Mouse (Mus musculus) kidney, adult 2 months (tissue): Measurements from ENCODE around the gene Fbxo40. TPM values are rescaled to one million over a fixed set of nuclear protein-coding genes. Genes with fewer than 3 reads are reported as not detected.

Source experiments
- DNase-seq: peaks from one replicate; pipeline ENCODE4 v3.0.0; 2021
- H3K27ac ChIP-seq: fragments of 200-500 bp; 2 replicates; pipeline ENCODE4 v1.5.1; 2012; ENCODE audit warnings: low read depth, low read length, control low read depth, inconsistent platforms; ENCODE audit not compliant: insufficient read depth
- H3K27me3 ChIP-seq: fragments of 200-500 bp; replicated peaks from 2 replicates; pipeline ENCODE4 v1.6.1; 2012; ENCODE audit warnings: mild to moderate bottlenecking, moderate library complexity, low read length, inconsistent platforms; ENCODE audit not compliant: control insufficient read depth, insufficient read depth
- H3K36me3 ChIP-seq: fragments of 200-500 bp; 2 replicates; pipeline ENCODE4 v1.6.1; 2012; ENCODE audit warnings: mild to moderate bottlenecking, moderate library complexity, low read length, inconsistent platforms; ENCODE audit not compliant: control insufficient read depth, insufficient read depth
- H3K4me1 ChIP-seq: fragments of 200-500 bp; 2 replicates; pipeline ENCODE4 v1.6.1; 2011; ENCODE audit warnings: low read length; ENCODE audit not compliant: control insufficient read depth, insufficient read depth
- H3K4me3 ChIP-seq: fragments of 200-500 bp; 2 replicates; pipeline ENCODE4 v1.5.1; 2011; ENCODE audit warnings: mild to moderate bottlenecking, low read depth, low read length, control low read depth; ENCODE audit not compliant: insufficient read depth
- CTCF ChIP-seq: fragments of 200-500 bp; conservative IDR thresholded peaks from 2 replicates; pipeline ENCODE4 v1.5.1; 2011; ENCODE audit warnings: low read depth, mild to moderate bottlenecking, control low read depth, low read length, moderate library complexity, mixed read lengths; ENCODE audit not compliant: insufficient read depth, insufficient read length
- POLR2A ChIP-seq: fragments of 200-500 bp; IDR thresholded peaks from one replicate; pipeline ENCODE4 v1.6.1; 2011; ENCODE audit warnings: low read depth, low read length, control low read depth
- WGBS: fragments of 180-500 bp; shearing (Covaris S2); methylation state at CpG from one replicate; pipeline ENCODE4 v1.1.7; 2018; 5-methylcytosine and 5-hydroxymethylcytosine counted together
- polyA plus RNA-seq: library from polyadenylated mRNA; depleted of rRNA; stranded (reverse); fragments of >200 nt; gene quantifications from 2 replicates; pipeline ENCODE4 v1.2.3, GENCODE M21; 2012; rRNA removed

The Fbxo40 gene
- polyA plus RNA-seq, 1 experiment = 9.4 TPM

DNA sequence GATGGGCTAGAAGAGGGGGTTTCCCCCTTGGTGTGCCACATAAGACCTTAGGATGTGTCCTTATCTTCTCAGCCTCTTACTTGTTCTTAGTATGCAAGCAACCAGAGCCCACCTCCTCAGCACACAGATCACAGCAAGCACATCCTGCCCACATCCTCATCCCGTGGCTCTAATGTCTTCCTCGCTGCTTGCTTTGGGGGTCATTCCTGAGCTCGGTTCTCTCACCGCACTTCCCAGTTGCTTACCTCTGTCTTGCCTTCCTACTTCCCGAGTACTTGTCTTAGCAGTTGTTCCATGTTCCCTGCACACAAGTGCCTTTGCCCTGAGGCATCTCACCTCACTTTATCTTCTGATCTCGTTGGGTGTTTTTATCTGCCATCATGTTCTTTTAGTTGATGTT, 68.3 kb downstream of the Fbxo40 start:
- Histone ChIP-seq H3K4me1 (no peaks in the 10 kb centered on the region), H3K4me3 (no peak overlapping the region), H3K27me3 (no peaks in the 10 kb centered on the region), H3K36me3 (peaks cover 2% of the 10 kb centered on the region), H3K27ac (no peak overlapping the region)
- WGBS = 86% methylated on average over 6 of the region's 6 CpGs
- TF ChIP-seq CTCF (no peak), POLR2A (no peak)
- no peak for DNase-seq

DNA sequence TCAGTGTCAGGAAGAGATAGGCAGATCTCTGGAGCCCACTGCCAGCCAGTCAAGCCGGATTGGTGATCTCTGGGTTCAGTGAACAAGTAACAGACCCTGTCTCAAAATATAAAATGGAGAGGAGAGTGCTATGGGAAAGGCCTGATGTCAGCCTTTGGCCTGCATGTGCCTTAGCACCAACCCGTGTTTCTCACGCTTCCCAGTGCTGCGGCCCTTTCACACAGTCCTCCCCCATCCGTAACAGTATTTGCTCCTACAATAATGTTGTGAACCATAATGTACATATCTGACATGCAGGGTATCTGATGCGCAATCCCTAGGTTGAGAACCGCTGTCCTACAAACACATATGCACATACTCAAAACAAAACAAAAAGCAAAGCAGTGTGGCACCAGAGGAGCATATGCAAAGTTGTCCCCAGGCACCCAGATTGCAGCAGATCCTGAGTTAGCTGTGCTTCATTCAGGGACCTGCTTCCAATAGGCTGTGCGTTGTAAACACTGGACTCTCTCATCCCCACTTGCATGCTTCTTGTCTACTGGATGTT, 69.1 kb downstream of the Fbxo40 start:
- no peaks in the 10 kb centered on the region for H3K4me1 ChIP-seq
- 93% methylated on average over 8 of the region's 8 CpGs for WGBS
- no peaks in the 10 kb centered on the region for H3K27me3 ChIP-seq
- no peak for DNase-seq
- H3K27ac ChIP-seq = no peak overlapping the region
- TF ChIP-seq CTCF = no peak
- no peak for TF ChIP-seq POLR2A
- no peak overlapping the region for H3K4me3 ChIP-seq
- peaks cover 2% of the 10 kb centered on the region for H3K36me3 ChIP-seq

DNA sequence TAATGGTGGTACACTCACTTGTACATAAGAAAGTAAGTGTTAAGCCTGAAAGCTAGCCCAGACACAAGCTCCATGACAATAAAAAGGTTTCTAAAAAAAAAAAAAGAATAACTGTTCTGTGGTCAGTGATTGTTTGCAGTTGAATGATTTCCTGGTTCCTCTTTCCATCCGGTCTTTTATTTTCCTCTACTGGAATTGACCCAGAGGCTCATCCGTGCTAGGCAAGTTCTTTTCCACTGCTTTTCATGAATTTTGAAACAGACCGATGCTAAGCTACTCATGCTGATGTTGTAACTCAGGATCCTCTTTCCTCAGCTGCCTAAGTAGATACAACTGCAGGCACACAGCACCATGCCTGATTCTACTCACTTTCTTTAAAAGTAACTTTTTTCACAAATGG, 69.9 kb downstream of the Fbxo40 start:
- Histone ChIP-seq H3K27me3 (no peaks in the 10 kb centered on the region), H3K4me1 (no peaks in the 10 kb centered on the region), H3K4me3 (no peak overlapping the region), H3K36me3 (peaks cover 4% of the 10 kb centered on the region), H3K27ac (no peak overlapping the region)
- no peak for DNase-seq
- 59% methylated on average over 3 of the region's 3 CpGs for WGBS
- no peak for TF ChIP-seq CTCF
- no peak for TF ChIP-seq POLR2A

DNA sequence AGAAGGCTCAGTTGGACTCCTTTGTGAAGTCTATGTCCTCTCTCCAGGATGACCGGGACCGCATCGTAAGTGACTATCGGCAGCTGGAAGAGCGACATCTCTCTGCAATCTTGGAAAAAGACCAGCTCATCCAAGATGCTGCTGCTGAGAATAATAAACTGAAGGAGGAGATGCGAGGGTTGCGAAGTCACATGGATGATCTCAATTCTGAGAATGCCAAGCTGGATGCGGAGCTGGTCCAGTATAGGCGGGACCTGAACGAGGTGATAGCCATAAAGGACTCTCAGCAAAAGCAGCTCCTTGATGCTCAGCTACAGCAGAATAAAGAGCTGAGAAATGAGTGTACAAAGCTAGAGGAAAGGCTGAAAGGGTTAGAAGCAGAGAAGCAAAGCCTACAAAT, 71.8 kb downstream of the Fbxo40 start:
- Histone ChIP-seq H3K36me3 (peaks cover 4% of the 10 kb centered on the region), H3K4me3 (no peak overlapping the region), H3K27me3 (no peaks in the 10 kb centered on the region), H3K4me1 (peaks cover 3% of the 10 kb centered on the region; the same call in 1 of the 2 replicates), H3K27ac (no peak overlapping the region)
- no peak for TF ChIP-seq CTCF
- no peak for TF ChIP-seq POLR2A
- 98% methylated on average over 10 of the region's 10 CpGs for whole genome bisulfite sequencing
- DNase-seq = no peak

DNA sequence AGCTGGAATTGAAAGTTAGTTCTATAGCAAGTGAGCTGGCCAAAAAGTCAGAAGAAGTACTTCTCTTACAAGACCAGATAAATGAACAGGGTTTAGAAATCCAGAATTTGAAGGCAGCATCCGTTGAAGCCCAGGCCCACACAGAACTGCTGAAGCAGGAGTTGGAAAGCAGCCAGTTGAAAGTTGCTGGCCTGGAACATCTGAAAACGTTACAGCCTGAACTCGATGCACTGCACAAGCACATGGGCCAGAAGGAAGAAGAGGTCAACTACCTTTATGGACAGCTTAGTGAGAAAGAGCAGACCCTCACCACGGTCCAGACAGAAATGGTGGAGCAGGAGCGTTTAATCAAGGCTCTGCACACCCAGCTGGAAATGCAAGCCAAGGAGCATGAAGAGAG, 76.1 kb downstream of the Fbxo40 start:
- Histone ChIP-seq H3K27me3 (no peaks in the 10 kb centered on the region), H3K4me3 (no peak overlapping the region), H3K36me3 (peaks cover 6% of the 10 kb centered on the region), H3K4me1 (peaks cover 3% of the 10 kb centered on the region; the same call in 1 of the 2 replicates), H3K27ac (no peak overlapping the region)
- TF ChIP-seq CTCF (no peak), POLR2A (no peak)
- peak; percentile 88 for DNase-seq
- WGBS = 30% methylated on average over 5 of the region's 5 CpGs

Other genes starting within 250 kb of the Fbxo40 start
- 92.1 and 97.9 TPM in 2 replicates for gene Slc15a2, start 205.5 kb downstream of the Fbxo40 start, polyA plus RNA-seq
- 1.7 and 3.0 TPM in 2 replicates for gene Iqcb1, start 162.1 kb downstream of the Fbxo40 start, polyA plus RNA-seq
- 7.3 and 10.4 TPM in 2 replicates for gene Eaf2, start 115.5 kb downstream of the Fbxo40 start, polyA plus RNA-seq
- gene Golgb1, start 115.3 kb downstream of the Fbxo40 start, polyA plus RNA-seq = 36.2 and 48.8 TPM in 2 replicates
- 5.8 and 10.9 TPM in 2 replicates for gene Hcls1, start 55.5 kb downstream of the Fbxo40 start, polyA plus RNA-seq
- 0.05 and 0.06 TPM in 2 replicates for gene Polq, start 21.3 kb upstream of the Fbxo40 start, polyA plus RNA-seq